Mouse (Mus musculus) spleen, adult 12 weeks (tissue): ENCODE measurements around the gene Fabp3.

ENCODE experiments used
- DNase-seq: peaks from one replicate; pipeline ENCODE4 v3.0.0; 2022; ENCODE audit warnings: low spot score

Gene Fabp3

DNA sequence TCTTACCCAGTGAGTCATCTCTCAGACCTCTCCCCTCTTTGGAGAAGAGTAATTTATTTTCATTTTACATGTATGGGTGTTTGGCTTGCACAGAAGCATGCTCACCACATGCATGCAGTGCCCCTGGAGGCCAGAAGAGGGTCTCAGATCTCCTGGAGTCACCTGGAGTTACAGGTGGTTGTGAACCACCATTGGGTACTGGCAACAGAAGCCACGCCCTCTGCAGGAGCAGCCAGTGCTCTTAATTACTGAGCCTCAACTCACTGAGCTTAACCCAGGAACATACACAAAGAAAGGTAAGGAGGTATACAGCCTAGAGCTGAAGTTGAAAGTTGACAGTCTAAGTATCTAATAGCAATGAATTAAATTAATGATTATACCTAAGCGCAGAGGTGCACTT, 17.1 kb downstream of the Fabp3 start:
- no peak for DNase-seq

- no peak for DNase-seq
These were observed 19.0 kb downstream of the Fabp3 start for GRCm38 (mm10) chr4:130327366-130327765.

DNA sequence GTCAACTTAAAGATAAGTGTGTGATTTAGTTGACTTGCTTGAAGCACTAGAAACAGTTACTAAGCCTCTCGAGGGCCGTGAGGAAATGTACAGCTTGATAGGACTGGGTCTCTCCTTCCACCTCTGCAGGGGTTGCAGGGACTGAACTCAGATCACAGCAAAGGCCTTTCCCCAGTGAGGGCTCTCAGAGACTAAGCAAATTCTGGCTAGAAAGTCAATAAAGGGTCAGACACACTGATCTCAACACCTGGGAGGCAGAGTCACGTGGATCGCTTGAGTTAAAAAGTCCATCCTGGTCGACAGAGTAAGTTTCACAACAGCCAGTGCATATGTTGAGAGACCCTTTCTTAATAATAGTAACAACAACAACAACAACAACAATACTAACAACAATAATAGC, 27.5 kb downstream of the Fabp3 start:
- no peak for DNase-seq

- DNase-seq: peak; percentile 35
These were observed 33.3 kb downstream of the Fabp3 start for GRCm38 (mm10) chr4:130341691-130342090.

GRCm38 (mm10) chr4:130349666-130350065, 41.3 kb downstream of the Fabp3 start:
- no peak for DNase-seq

GRCm38 (mm10) chr4:130350690-130351422, 42.5 kb downstream of the Fabp3 start:
- DNase-seq: no peak

- no peak for DNase-seq
These were observed 44.2 kb downstream of the Fabp3 start for GRCm38 (mm10) chr4:130352588-130352987.

DNA sequence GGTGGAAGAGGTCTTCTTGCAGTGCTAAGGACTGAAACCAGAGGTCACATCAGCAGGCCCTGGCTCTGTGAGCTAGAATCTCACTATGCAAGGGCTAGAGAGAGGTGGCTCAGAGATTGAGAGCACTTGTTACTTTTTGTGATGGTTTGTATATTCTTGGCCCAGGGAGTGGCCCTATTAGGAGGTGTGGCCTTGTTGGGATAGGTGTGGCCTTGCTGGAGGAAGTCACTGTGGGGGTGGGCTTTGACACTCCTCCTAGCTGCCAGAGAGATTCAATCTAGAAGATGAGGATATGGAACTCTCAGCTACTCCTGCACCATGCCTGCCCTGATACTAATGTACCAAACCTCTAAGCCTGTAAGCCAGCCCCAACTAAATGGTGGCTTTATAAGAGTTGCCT, 49.6 kb downstream of the Fabp3 start:
- DNase-seq: no peak

DNA sequence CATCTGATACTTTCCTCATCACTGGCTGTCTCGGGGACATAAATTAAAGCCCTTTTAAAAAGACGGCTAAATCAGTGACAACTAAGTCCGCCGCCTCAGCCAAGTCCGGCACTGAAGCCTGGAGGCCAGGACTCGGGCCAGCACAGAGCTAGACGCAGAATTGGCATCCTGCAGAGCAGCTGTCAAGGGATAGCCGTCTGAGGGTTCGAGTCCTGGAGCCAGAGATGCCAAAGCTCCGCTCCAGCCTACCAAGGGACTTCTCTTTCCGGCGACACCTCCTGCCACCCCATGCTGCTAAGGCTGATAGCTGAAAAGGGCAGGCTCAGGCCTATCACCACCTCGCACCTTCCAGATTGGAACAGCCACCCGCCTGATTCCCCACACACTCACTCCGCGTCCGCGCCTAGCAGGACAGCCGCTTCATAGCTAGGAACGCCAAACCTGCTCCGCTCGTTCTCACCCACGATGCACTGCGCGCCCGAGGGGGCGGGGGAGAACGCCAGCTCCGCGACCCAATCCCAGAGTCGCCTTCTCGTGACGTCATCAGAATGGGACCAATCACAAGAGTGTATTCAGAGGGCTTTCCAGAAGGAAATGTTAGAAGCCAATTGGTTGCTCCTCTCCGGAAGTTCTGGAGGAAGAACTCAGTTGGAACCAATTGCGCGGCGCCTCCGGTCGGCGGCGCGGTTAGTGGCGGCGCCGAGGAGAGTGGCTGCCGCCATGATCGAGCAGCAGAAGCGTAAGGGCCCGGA, 51.3 kb downstream of the Fabp3 start, which contains the start of the genes Zcchc17 and Snrnp40:
Gene Zcchc17, minus strand, starts transcription at position 458 of the 752 bp plus-strand sequence.
Gene Snrnp40, plus strand, starts transcription at position 647 of the 752 bp plus-strand sequence.
- peak; percentile 98 for DNase-seq

- DNase-seq: no peak
These were observed 51.8 kb downstream of the Fabp3 start for GRCm38 (mm10) chr4:130360238-130360590.
